Mouse (Mus musculus) CD4-positive naive resting alpha-beta T cell, adult 57 days (primary cell): ENCODE measurements around the gene Gm20498. TPM values are rescaled to one million over a fixed set of nuclear protein-coding genes. Genes with fewer than 3 reads are reported as not detected.

ENCODE experiments used
- total RNA-seq: library from RNA; stranded (reverse); gene quantifications from one replicate; pipeline ENCODE4 v1.2.4, GENCODE M21; 2023

Gene Gm20498
- total RNA-seq = 16.6 TPM

GRCm38 (mm10) chr12:81532316-81533028, at the start of gene Gm20498, which contains the start of gene Synj2bp:
Gm20498 (minus strand) TSS chr12:81532905.
Synj2bp (minus strand) TSS chr12:81532911.

GRCm38 (mm10) chr12:81568374-81568773, 35.7 kb upstream of the Gm20498 start, which contains the start of gene Adam21:
Adam21 (minus strand) TSS chr12:81568474.

GRCm38 (mm10) chr12:81484727-81485191, 47.9 kb downstream of the Gm20498 start, which contains the start of gene Cox16:
Cox16 (minus strand) TSS chr12:81485127.

DNA sequence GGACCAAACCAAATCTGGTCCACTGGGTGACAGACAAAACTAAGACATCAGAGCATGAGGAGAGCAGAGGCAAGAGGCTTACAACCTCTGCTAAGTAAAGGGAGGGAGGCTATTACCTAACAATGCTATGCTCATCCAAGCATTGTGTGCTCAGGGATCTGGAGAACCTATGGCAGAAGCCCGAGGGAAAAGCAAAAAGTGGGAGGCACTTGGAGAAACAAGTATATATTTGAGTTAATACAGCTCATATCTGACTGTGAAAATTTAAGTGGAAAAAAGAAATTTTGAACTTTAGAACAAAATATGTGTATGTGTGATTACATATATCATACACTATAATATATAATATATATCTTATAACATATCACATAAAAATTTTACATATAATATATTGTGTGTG, 110.9 kb downstream of the Gm20498 start, which contains the start of gene Adam4:
Adam4 (minus strand) TSS at position 101 of the 400 bp plus-strand sequence.

DNA sequence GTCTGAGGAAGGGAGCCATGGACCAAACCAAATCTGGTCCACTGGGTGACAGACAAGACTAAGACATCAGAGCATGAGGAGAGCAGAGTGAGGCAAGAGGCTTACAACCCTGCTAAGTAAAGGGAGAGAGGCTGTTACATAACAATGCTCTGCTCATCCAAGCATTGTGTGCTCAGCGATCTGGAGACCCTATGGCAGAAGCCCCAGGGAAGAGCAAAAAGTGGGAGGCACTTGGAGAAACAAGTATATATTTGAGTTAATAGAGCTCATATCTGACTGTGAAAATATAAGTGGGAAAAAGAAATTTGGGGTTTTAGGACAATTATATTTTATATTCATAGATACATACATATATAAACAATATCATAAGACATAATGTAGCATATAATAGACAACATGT, 153.3 kb downstream of the Gm20498 start, which contains the start of gene Gm4787:
Gm4787 (minus strand) TSS at position 101 of the 400 bp plus-strand sequence.

GRCm38 (mm10) chr12:81332875-81333421, 199.8 kb downstream of the Gm20498 start, which contains the start of gene Slc8a3:
Slc8a3 (minus strand) TSS chr12:81333180.

Other genes with a start within 250 kb of the Gm20498 start
- gene Slc8a3, start 199.7 kb downstream of the Gm20498 start, total RNA-seq = not detected
- gene Gm4787, start 153.4 kb downstream of the Gm20498 start, total RNA-seq = 1.1 TPM
- 1.5 TPM for gene Adam4, start 111.0 kb downstream of the Gm20498 start, total RNA-seq
- gene Cox16, start 47.8 kb downstream of the Gm20498 start, total RNA-seq = 74.9 TPM
- 31.5 TPM for gene Synj2bp, start within 50 bp of the Gm20498 start, total RNA-seq
- gene Adam21, start 35.6 kb upstream of the Gm20498 start, total RNA-seq = not detected
- 41.1 TPM for gene Med6, start 62.1 kb upstream of the Gm20498 start, total RNA-seq
- not detected for gene Ttc9, start 98.3 kb upstream of the Gm20498 start, total RNA-seq
- 6.9 TPM for gene Map3k9, start 248.3 kb upstream of the Gm20498 start, total RNA-seq